Mouse (Mus musculus) C2C12 (cell line): ENCODE results near the gene Wdr81. TPM values are rescaled to one million over a fixed set of nuclear protein-coding genes. Genes with fewer than 3 reads are reported as not detected.

Source experiments
- H3K27me3 ChIP-seq: one replicate; pipeline ENCODE4 v1.6.1; 2011; ENCODE audit not compliant: control insufficient read depth, insufficient read depth, insufficient read length
- H3K36me3 ChIP-seq: one replicate; pipeline ENCODE4 v1.6.1; 2011; ENCODE audit not compliant: control insufficient read depth, insufficient read depth
- H3K4me3 ChIP-seq: one replicate; pipeline ENCODE4 v1.5.1; 2011; ENCODE audit warnings: mild to moderate bottlenecking, control low read depth; ENCODE audit not compliant: poor library complexity, insufficient read depth, severe bottlenecking
- H3K79me2 ChIP-seq: one replicate; pipeline ENCODE4 v1.6.1; 2011; ENCODE audit not compliant: control insufficient read depth, insufficient read depth
- H3K79me3 ChIP-seq: one replicate; pipeline ENCODE4 v1.6.1; 2011; ENCODE audit warnings: low read depth, control low read depth
- H3ac ChIP-seq: one replicate; pipeline ENCODE3; 2011; ENCODE audit warnings: low read depth; ENCODE audit not compliant: control insufficient read depth, insufficient read length
- CEBPB ChIP-seq: IDR thresholded peaks from one replicate; pipeline ENCODE4 v1.6.1; 2011; ENCODE audit warnings: low read depth, mild to moderate bottlenecking, control low read depth, moderate library complexity
- CTCF ChIP-seq: IDR thresholded peaks from one replicate; pipeline ENCODE4 v1.5.1; 2011; ENCODE audit not compliant: control insufficient read depth, insufficient read depth, insufficient read length
- FOSL1 ChIP-seq: IDR thresholded peaks from one replicate; pipeline ENCODE4 v1.8.0; 2011; ENCODE audit warnings: mild to moderate bottlenecking, low read length; ENCODE audit not compliant: poor library complexity, insufficient read depth, severe bottlenecking
- MAX ChIP-seq: IDR thresholded peaks from one replicate; pipeline ENCODE4 v1.6.1; 2011; ENCODE audit warnings: mild to moderate bottlenecking, control low read depth
- MYOD1 ChIP-seq: IDR thresholded peaks from one replicate; pipeline ENCODE4 v1.6.1; 2011; ENCODE audit warnings: low read depth; ENCODE audit not compliant: control insufficient read depth, insufficient read length
- MYOG ChIP-seq: IDR thresholded peaks from one replicate; pipeline ENCODE4 v1.6.1; 2011; ENCODE audit not compliant: control insufficient read depth, insufficient read length; ENCODE audit errors: extremely low read depth
- USF1 ChIP-seq: IDR thresholded peaks from one replicate; pipeline ENCODE4 v1.6.1; 2011; ENCODE audit warnings: low read depth, mild to moderate bottlenecking, control low read depth, moderate library complexity
- polyA plus RNA-seq: library from polyadenylated mRNA; unstranded; fragments of >200 nt; fragmentation: generic; extraction: Trizol; gene quantifications from one replicate; pipeline ENCODE4 v1.2.1, GENCODE M21; 2012; ENCODE audit warnings: missing spikeins

Gene Wdr81
- polyA plus RNA-seq, 1 experiment = 21.6 TPM

- no peak for TF ChIP-seq CTCF
- TF ChIP-seq CEBPB = no peak
- TF ChIP-seq USF1 = no peak
- TF ChIP-seq MYOG = no peak
- TF ChIP-seq MAX = no peak
- TF ChIP-seq MYOD1 = no peak
- H3K36me3 ChIP-seq = peaks cover 37% of the 10 kb centered on the region
Measured at GRCm38 (mm10) chr11:75467512-75468215, 13.1 kb upstream of the Wdr81 start.

DNA sequence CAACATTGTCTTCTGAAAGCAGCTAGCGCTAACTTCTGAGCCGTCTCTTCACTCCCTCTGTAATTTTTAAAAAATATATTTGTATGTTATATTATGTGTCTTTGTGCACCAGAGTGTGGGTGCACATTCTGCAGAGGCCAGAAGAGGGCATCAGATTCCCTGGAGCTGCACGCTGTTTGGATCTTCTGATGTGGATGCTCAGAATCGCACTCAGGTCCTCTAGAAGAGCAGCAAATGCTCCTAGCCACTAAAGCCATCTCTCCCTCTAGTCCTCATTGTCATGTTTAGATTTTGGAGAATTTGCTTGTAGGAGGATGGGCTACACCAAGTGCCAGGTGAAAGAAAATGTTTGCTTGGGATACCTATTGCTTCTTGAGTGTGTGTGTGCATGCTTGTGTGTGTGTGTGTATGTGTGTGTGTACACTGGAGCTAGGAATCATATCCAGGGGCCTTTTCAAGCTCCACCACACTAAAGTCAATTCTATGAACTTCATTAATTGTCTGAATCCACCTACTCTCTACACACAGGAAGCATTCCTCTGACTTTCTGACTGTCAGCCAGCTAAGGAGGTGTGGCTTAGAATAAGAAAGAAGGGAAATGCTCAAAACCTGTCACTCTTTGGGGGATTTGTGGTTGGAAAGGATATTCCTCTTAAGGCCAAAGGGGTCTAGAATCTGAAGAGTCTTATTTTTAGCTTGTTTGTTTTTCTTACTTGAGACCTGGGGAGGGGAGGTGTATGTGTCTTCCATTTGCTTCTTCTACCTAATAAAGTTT, 12.4 kb upstream of the Wdr81 start:
- Histone ChIP-seq H3K36me3 (peaks cover 37% of the 10 kb centered on the region), H3ac (no peak overlapping the region), H3K79me2 (peaks cover 34% of the 10 kb centered on the region), H3K4me3 (no peak overlapping the region), H3K79me3 (peaks cover 27% of the 10 kb centered on the region), H3K27me3 (no peaks in the 10 kb centered on the region)
- TF ChIP-seq MYOG (no peak), MAX (no peak), MYOD1 (no peak), CTCF (no peak)

More at GRCm38 (mm10) chr11:75467512-75468215, 13.1 kb upstream of the Wdr81 start:
- no peaks in the 10 kb centered on the region for H3K27me3 ChIP-seq
- H3ac ChIP-seq = no peak overlapping the region
- peaks cover 25% of the 10 kb centered on the region for H3K79me3 ChIP-seq
- no peak overlapping the region for H3K4me3 ChIP-seq
- H3K79me2 ChIP-seq = peaks cover 27% of the 10 kb centered on the region

- H3K27me3 ChIP-seq = no peaks in the 10 kb centered on the region
- no peak overlapping the region for H3K4me3 ChIP-seq
- peaks cover 29% of the 10 kb centered on the region for H3K79me3 ChIP-seq
- H3ac ChIP-seq = no peak overlapping the region
- H3K36me3 ChIP-seq = peaks cover 37% of the 10 kb centered on the region
- no peak for TF ChIP-seq MYOG
- TF ChIP-seq FOSL1 = no peak
- no peak for TF ChIP-seq CTCF
- TF ChIP-seq USF1 = no peak
- no peak for TF ChIP-seq CEBPB
- TF ChIP-seq MAX = no peak
- TF ChIP-seq MYOD1 = no peak
- H3K79me2 ChIP-seq = peaks cover 39% of the 10 kb centered on the region
Measured at GRCm38 (mm10) chr11:75465051-75465450, 10.5 kb upstream of the Wdr81 start.

- Histone ChIP-seq H3K36me3 (peaks cover 37% of the 10 kb centered on the region), H3K4me3 (no peak overlapping the region), H3K79me2 (peaks cover 39% of the 10 kb centered on the region), H3K27me3 (no peaks in the 10 kb centered on the region), H3ac (no peak overlapping the region), H3K79me3 (peaks cover 29% of the 10 kb centered on the region)
- TF ChIP-seq FOSL1 = no peak
- no peak for TF ChIP-seq CEBPB
- no peak for TF ChIP-seq MAX
- no peak for TF ChIP-seq USF1
- no peak for TF ChIP-seq CTCF
- no peak for TF ChIP-seq MYOD1
- no peak for TF ChIP-seq MYOG
Measured at GRCm38 (mm10) chr11:75464417-75464816, 9.9 kb upstream of the Wdr81 start.

DNA sequence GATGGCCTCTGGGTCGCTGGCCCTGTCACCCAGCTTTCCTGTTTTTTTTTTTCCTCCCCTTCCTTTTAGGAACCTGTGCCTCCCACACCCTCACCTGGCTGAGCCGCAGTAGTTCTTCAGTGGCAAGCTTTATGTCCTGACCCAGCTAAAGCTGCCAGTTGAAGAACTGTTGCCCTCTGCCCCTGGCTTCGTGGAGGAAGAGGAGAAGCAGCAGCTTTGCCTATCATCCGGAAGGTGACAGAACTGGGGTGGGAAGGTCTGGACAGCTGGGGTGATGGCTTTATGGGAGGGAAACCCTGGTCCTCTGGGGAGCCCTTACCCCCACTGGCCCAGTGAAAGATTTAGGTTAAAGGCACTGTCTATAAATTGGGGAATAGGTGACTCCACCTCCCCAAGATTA, 9.1 kb upstream of the Wdr81 start:
- H3K79me2 ChIP-seq = peaks cover 39% of the 10 kb centered on the region
- TF ChIP-seq MAX = no peak
- no peak for TF ChIP-seq CEBPB
- no peak for TF ChIP-seq CTCF
- TF ChIP-seq MYOD1 = no peak
- no peak for TF ChIP-seq USF1
- no peak for TF ChIP-seq FOSL1
- TF ChIP-seq MYOG = no peak
- peaks cover 37% of the 10 kb centered on the region for H3K36me3 ChIP-seq
- peak overlapping the region; percentile 99 for H3K4me3 ChIP-seq
- peak overlapping the region; percentile 64 for H3ac ChIP-seq
- peaks cover 29% of the 10 kb centered on the region for H3K79me3 ChIP-seq
- H3K27me3 ChIP-seq = no peaks in the 10 kb centered on the region
